18 mouse cellular contexts compared by ENCODE assay signal in genomic region chr13:107554091-107554490, GRCm38 (mm10).
DNase-seq lines count a peak whose midpoint lies in the region; TF ChIP-seq lines count a peak whose summit lies in the region.
"Had no signal": no experiment of that assay in that cellular context is flagged by ENCODE, and none has a peak within 500 bp of the region (broad histone marks: within the 10 kb centered on the region; RNA-seq: fewer than 3 reads in every experiment).

No protein-coding gene starts in this region.

- TF ChIP-seq POLR2A in CH12.LX (IDR thresholded peaks at IDR 0.05; ENCODE audit: low read depth, low read length), result no peak

- no peak overlapping the region for H3K4me2 ChIP-seq in CH12.LX (ENCODE audit: insufficient read depth, low read depth, poor library complexity, severe bottlenecking)

- no peak for TF ChIP-seq CTCF in CH12.LX (conservative IDR thresholded peaks at IDR 0.05 in 1 of 2, IDR thresholded peaks at IDR 0.05 in 1 of 2; ENCODE audit: low read depth in 2 of 2, low read length in 2 of 2)

- no peak for TF ChIP-seq EP300 in CH12.LX (IDR thresholded peaks at IDR 0.05; ENCODE audit: low read length)

- no peaks in the 10 kb centered on the region for H3K79me2 ChIP-seq in CH12.LX (replicated peaks; ENCODE audit: control insufficient read depth, extremely low read depth, insufficient read depth, poor library complexity, severe bottlenecking)

- H3K4me3 ChIP-seq in CH12.LX (replicated peaks in 1 of 3; ENCODE audit: low read depth in 2 of 3, low read length in 2 of 3, poor library complexity in 1 of 3) (no peak overlapping the region), ES-E14 (ENCODE audit: insufficient read depth in 1 of 2, low read depth in 1 of 2, low read length in 2 of 2, poor library complexity in 1 of 2, severe bottlenecking in 1 of 2) (no peak overlapping the region)

- no peaks in the 10 kb centered on the region for H3K27me3 ChIP-seq in CH12.LX (replicated peaks)
- H3K27me3 ChIP-seq: Patski had no signal

- in situ Hi-C loops in CH12.LX (cut with MboI; ENCODE audit: low pct_ligation_motif_present, low pct_unique_long_range_greater_than_20kb, low sequenced_read_pairs), result no loop called here
- in situ Hi-C loops in ES-E14 (cut with MboI; ENCODE audit: low sequenced_read_pairs in 2 of 2, unreplicated experiment in 2 of 2), result no loop called here

- H3K36me3 ChIP-seq in CH12.LX (replicated peaks in 1 of 2; ENCODE audit: control insufficient read depth in 1 of 2, insufficient read depth in 1 of 2, low read length in 1 of 2), result no peaks in the 10 kb centered on the region
- H3K36me3 ChIP-seq in ES-E14 (ENCODE audit: control insufficient read depth, insufficient read depth, low read length, poor library complexity, severe bottlenecking), result no peaks in the 10 kb centered on the region
- H3K36me3 ChIP-seq: G1E had no signal

- no peak overlapping the region for H3K9ac ChIP-seq in CH12.LX (ENCODE audit: insufficient read depth, low read depth)
- H3K9ac ChIP-seq in ES-E14 (ENCODE audit: insufficient read depth, low read depth, low read length, poor library complexity, severe bottlenecking), result no peak overlapping the region

- DNase-seq in CH12.LX (ENCODE audit: extremely low read depth), result no peak
- DNase-seq in ES-E14 (ENCODE audit: low read depth, low spot score), result no peak
- DNase-seq in lung, postnatal 4 days, result no peak
- DNase-seq in heart, adult 18-20 months, result no peak
- DNase-seq: adrenal gland, adult 2 months; adrenal gland, adult 8-10 months; adrenal gland, postnatal 10 days; adrenal gland, postnatal 14 days; adrenal gland, postnatal 25 days; adrenal gland, postnatal 36 days; B cell, adult 2 months; cerebellum, adult 11 months; cerebellum, adult 11-12 months; cerebellum, adult 18-20 months; cerebellum, adult 2 months; cerebellum, adult 8-10 months had no signal

- H3K27ac ChIP-seq in CH12.LX (ENCODE audit: insufficient read depth, low read depth) (no peak overlapping the region), ES-E14 (ENCODE audit: insufficient read depth, low read depth, low read length, poor library complexity, severe bottlenecking) (no peak overlapping the region)

- H3K9me3 ChIP-seq in CH12.LX (replicated peaks; ENCODE audit: low read length), result peaks cover 4% of the 10 kb centered on the region
- no peaks in the 10 kb centered on the region for H3K9me3 ChIP-seq in ES-E14 (ENCODE audit: control insufficient read depth, insufficient read depth, low read depth, low read length)

- dilution Hi-C loops in CH12.LX (cut with MboI; ENCODE audit: extremely low pct_ligation_motif_present, extremely low pct_unique_long_range_greater_than_20kb, low sequenced_read_pairs), result no loop called here

- H3K4me1 ChIP-seq in CH12.LX (ENCODE audit: control insufficient read depth in 1 of 2, insufficient read depth in 2 of 2) (no peaks in the 10 kb centered on the region), ES-E14 (ENCODE audit: control insufficient read depth in 2 of 2, insufficient read depth in 2 of 2, low read length in 2 of 2, poor library complexity in 1 of 2) (no peaks in the 10 kb centered on the region)

- TF ChIP-seq RAD21 in CH12.LX (IDR thresholded peaks at IDR 0.05; ENCODE audit: low read depth, low read length), result no peak

TF ChIP-seq in CH12.LX, 34 proteins besides CTCF, POLR2A, EP300 and RAD21:
- TF ChIP-seq CHD2 (IDR thresholded peaks at IDR 0.05; ENCODE audit: low read length), result no peak
- TF ChIP-seq MAFK (IDR thresholded peaks at IDR 0.05; ENCODE audit: insufficient replicate concordance, low read length), result peak; percentile 50; the same call in 1 of the 2 replicates
TF ChIP-seq in CH12.LX: peak in this region for 1.

TF ChIP-seq in ES-E14, 5 proteins besides CTCF, POLR2A, EP300 and RAD21:
- no peak for TF ChIP-seq ZC3H11A (IDR thresholded peaks at IDR 0.05; ENCODE audit: borderline replicate concordance, low read depth, low read length)
- TF ChIP-seq MAFK (IDR thresholded peaks at IDR 0.05; ENCODE audit: insufficient read depth, low read depth, low read length), result peak; percentile 64
